Mouse (Mus musculus) thymus, postnatal 25 days (tissue): ENCODE results near the gene Prrx2.

Experiments
- DNase-seq: peaks from one replicate; pipeline ENCODE4 v3.0.0; 2022

Prrx2 gene

DNA sequence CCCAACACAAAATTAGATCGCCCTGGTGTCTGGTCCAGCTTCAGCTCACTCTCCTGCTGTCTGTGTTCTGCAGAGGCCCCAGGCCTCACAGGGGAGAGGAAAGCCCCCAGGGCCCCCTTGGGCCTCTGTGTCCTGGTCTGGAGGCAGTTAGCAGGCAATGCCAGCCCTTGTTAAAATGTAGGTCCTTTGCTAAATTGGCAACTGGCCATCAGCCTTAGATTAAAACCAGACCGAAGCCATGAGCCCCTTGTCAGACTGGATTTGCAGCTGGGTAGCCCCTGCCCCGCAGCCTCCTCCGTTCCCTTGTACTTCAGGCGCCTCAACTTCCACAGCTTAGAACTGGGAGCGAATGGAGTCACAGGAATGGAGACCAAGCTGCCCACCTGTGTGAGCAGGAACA is 37.9 kb downstream of the Prrx2 start:
- no peak for DNase-seq

DNA sequence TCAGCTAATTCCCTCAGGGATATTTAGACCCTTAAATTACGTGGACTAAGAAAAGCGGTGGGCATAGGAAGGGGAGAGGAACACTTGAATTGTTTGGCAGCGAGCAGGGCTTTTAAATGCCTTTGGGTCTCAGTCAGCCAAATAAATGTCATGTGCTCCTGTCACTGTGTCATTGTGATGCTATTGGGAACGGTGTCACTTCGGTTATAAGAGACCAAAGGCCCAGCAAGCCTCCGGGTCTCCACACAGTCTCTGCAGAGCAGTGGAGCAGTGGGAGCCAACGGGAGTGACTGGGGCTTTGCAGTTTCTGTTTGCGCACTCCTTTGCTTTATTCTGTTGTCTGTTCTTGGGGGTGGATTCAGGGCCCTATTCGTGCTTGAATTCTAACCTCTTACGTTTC is 39.7 kb downstream of the Prrx2 start:
- DNase-seq, result no peak

DNA sequence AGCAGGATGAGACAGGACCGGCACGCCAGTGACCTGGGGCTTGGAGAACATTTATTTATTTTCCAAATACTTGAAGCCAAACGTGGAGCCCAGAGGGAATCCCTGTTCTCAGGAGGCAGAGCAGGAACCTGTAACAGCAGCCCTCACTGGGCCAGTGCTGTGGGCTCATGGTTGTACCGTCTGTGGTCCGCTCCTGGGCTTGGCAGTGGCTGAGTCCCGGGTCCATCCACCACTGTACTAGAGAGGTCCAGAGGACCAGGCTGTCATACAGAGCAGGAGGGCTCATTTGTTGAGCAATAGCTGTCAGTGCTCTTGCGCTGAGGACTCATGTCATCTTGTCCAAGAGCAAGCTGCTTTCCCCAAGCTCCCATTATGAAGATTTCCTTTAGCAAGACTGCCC is 40.3 kb downstream of the Prrx2 start:
- DNase-seq, result no peak

DNA sequence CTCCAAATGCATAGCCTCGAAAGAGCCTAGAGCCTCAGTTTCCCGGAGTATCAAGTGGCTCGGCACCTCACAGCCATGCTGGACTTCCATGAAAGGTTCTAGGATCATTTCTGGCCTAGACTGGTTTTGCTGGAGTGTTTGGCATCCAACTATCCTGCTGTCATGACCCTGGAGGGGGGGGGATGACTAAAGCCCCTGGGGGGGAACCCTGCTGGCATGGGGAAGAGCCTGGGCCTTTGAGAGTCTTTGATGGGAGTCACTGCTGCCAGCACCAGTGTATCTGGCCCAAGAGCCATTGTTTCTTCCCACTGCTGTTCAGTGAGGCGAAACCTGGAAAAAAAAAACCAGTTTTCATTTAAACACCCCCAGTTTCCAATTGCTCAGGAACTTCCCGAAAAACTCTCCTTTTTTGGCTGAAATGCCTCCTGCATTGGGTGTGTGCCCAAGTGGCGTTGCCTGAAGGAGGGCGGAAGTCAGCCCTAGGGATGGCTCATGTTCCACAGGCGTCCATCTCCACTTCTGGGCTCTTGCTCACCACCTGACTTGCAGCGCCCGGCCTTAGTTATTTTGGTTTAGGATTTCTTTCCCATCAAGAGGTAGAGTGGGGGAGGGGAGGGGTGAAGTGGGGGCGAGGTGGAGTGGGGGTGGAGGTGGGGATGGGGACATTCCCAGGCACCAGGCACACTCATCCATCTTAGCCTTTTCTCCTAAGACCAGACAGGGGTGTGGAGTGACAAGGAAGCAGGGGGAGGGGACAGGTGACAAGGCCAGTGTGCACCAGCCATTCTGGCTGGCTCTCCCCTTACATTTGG is 41.1 kb downstream of the Prrx2 start:
- no peak for DNase-seq

DNA sequence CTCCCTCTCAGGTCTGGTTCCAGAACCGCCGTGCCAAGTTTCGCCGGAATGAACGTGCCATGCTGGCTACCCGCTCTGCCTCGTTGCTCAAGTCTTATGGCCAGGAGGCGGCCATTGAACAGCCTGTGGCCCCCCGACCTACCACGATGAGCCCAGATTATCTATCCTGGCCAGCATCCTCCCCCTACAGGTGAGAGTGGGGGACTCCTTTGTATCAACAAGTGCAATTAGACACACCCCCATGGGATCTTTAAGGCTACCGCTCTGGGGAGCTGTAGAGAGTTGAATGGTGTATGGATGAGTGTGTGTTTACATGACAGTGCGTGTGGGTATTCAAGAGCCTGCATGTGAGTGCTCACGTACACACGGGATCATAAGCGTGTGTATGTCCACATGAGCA is 44.7 kb downstream of the Prrx2 start:
- no peak for DNase-seq

DNA sequence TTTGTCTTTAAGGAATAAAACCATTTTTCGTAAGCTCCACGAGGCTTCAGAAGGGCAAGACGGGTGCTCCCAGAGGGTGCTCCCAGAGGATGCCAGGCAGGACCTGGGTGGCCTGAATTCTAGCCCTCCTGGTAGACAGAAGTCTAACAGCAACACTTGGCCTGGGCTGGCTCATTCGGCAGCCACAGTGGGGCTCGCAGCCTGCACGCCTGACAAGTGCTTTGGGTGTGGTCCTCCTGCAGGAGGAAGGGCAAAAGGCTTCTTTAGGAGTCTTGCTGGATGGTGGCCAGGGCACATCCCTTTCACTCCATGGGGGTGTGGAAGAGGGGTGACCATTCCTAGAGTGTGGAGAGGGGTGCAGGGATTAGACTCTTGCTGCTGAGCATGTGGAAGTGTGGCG is 46.4 kb downstream of the Prrx2 start:
- no peak for DNase-seq

DNA sequence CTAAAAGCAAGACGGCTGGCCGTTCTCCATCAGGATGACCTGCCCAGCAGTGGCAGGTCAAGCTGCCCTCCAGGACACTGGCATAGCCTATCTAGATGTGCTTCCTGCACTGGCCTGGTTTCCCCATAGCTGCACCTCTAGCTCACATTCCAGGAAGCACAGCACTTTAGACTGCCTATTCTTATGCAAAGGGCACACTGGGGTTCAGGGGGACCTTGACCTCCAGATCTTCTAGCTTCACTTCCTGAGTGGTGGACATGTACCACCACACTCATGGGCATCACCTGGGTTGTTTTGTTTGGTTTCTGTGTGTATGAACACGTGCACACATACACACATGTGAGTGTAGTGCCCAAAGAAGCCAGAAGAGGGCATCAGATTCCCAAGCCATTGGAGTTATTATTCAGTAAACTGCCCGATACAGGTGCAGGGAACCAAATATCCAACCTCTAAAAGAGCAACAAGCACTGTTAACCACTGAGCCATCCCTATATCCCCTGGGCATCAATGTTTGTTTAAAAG is 50.1 kb downstream of the Prrx2 start:
- DNase-seq, result no peak

DNA sequence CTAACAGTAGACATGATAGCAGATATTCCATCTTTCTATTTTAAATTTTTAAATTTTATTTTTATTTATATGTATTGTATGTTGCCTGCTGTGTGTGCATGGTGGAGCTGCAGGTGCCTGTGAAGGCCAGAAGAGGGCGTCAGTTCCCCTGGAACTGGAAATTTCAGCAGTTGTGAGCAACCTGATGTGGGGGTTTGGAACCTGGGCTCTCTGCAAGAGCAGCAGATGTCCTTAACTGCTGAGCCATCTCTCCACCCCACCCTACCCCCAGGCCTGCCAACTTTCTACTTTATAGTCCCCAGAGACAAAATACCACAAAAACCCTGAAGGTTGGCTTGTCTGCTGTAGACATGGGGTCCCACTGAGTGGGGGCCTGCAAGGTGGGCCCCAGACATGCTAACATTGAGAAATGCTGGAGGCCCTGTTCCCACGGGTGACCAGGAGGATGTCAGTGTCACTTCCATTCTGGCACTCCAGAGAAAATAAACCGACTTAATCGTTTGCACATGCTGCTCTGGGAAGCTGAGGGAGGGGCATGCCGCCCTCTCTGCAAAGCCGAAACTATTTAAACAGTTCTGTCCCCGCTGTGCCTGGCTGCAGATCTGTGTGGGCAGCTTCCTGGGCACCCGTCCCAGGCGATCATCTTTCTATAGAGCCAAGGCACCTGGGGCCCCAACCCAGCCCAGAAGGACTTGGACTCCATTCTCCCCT is 50.8 kb downstream of the Prrx2 start:
- DNase-seq, result no peak

DNA sequence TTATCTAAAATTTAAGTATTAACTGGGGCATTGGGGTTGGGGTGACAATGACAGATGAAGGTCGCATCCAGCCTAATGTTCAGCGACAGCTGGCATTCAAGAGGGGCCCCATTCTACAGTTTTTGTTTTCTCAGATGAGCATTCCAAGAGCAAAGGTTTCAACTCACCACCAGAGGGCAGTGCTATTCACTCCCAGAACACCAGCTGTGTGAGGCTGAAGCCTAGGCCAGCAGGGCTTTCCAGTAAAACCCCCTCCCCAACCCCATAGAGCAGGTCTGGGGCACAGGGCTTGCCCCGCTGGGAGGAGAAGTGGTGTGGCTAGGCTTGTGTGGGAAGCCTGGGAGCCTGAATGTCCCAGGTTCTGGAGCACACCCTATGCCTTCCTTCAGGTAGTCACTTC is 56.2 kb downstream of the Prrx2 start:
- DNase-seq, result peak; percentile 42

DNA sequence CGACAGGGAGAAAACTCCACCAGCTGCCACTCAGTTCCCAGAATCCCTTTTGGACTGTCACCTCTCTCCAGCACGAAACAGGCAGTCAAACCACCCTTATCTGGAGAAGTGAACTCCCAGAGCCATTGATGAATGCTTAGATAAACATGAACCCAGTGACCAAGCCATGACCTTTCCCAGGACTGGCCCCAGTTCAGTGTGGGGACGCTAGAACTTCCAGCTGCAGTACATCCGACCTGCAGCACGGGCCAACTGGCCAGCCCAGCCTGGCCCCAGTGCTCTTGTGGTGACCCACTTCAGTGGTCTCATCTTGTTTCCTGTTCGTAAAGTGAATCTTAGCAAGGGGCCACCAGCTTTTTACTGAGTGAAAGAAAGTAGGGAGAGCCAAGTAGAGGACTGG is 58.6 kb downstream of the Prrx2 start:
- no peak for DNase-seq

DNA sequence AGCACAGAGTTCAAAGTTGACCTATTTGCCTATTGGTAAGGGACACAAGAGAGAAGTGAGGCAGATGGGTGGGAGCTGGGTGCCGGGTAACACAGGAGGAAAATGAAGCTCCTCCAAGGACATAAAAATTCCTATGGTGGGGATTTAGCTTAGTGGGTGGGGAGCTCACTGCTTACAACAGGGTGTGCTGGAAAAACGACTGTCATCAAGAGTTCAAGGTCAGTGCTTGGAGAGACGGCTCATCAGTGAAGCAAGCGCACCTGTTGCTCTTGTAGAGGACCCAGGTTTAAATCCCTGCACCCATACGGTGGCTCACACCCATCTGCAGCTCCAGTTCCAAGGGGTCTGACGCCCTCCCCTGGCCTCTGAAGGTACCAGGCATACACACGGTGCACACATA is 59.2 kb downstream of the Prrx2 start:
- no peak for DNase-seq

DNA sequence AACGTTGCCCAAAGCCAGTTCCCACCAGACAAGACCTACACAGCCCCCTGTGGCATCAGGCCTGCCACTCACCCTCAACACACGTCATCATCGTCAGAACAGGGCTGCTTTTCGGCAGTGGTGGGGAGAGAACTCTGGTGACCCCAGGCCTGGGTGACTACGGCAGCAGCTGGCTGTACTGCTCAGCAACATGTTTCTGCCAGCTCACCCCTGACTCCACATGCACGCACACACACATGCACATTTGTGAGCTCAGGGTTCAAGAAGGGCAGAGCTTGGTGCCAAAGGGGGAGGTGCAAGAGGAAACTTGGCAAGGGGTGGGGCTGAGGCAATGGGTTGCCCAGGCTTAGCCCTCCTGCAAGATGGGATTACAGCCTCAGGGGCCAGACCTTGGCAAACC is 62.5 kb downstream of the Prrx2 start:
- peak; percentile 17 for DNase-seq

DNA sequence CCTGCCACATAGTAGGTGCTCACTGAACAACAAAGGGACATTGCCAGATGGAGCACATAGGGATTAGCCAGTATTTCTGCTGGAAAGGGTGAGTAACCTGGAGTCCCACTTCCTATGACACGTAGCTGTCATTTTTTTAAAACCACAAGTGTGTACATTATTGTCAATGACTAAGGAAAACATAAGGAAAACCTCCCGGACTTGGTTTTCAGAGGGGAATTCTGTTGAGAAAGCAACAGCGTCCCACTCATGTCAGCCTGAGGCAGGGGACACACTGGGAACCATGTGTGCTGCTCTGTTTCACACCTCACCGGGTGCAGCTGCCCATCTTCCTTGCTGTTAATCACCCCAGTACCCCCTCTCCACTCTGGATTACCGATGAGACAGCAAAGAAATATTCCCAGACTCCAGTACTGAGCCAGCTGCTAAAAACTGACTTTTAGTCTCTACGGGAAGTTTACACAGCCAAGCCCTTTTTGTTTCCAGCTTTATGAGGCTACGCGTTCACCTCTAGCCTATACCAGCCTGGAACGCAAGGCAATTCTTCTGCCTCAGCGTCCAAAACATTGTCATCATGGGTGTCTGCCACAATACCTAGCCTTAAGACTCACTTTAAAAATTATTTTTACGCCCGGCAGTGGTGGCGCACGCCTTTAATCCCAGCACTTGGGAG is 64.8 kb downstream of the Prrx2 start:
- DNase-seq, result no peak

DNA sequence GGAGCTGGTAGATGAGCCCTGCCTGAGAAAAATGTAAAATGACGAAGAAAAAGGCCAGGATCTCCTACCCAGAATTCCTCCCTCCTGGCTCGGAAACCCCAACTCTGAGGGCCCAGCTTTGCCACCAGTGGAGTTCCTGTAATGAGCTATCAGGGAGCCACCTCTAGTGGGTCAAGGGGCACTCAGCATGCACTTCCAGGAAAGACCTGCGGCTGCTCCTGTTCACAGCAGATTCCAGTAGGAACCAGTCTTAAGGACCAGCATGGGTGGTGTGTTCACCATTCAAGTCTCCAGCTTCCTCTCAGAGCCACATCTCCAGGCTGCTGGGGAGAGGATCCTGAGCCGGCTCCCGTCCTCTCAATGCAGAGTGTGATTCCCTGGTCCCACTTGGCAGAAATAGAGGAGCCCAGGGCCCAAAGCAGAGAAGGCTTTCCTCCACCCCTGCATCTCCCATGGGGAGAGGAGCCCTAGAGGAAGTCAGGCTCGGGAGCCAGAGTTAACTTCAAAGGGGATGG is 66.9 kb downstream of the Prrx2 start:
- DNase-seq, result no peak

DNA sequence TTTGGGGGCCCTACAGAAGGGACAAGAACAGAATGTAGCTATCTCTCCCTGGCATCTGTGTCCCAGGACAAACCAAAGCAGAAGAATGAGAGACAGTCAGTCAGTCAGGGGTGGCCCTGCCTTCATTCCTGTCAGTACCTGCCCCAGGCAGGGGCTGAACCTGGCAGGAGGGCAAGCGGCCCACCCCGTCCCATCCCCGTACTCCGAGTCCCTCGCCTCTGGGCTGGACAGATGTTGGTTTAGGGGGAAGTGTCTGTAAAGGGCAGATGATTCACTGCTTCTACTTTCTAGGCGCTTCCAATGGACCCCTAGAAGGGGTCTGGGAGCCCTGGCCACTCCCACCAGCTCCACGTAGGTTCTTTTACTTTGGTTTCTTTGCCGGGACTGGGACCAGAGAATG is 67.5 kb downstream of the Prrx2 start:
- DNase-seq, result no peak

DNA sequence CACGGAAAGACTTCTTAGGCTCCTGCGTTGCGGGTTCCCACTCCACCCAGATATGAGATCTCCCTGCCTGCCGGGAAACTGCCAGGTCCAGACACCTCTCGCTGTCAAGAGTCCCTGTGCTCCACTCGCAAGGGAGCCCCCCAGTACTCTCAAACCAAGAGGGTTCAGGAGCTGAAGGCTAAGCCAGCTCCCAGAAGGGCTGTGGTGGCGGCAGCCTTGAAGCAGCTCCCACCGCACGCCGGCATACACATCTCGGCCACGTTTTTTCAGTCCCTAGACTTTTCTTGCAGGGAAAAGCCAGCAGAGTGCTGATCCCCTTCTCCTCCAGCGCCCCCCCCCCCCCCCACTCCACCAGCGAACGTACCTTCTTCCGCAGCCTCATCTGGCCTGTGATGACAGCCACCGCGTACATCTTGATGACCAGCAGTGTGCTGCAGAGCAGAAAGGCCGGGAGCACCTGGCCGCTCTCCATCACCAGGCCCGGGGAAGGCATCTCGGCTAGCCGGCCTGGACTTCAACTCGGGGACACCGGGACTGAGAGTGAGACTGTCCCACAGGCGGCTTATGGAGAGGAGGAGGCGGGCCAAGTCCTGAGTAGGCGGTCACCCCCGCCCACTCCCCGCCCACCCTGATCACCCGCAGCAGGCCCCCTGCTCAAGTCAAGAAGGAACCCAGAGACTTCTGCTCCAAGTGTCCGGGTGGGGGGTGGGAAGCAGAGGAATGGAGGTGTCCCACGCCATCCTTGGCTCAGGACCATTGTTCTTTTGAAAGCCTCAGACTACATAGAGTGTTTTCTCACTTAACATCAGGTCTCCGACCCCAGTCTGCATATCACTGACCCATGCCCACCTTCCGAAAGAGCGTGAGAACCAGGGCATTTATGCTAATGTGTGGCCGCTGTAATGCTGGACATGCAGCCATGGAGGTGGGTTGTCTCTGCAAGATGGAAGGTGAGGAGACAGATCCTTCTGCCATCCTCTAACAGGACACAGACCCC is 68.3 kb downstream of the Prrx2 start:
- no peak for DNase-seq

DNA sequence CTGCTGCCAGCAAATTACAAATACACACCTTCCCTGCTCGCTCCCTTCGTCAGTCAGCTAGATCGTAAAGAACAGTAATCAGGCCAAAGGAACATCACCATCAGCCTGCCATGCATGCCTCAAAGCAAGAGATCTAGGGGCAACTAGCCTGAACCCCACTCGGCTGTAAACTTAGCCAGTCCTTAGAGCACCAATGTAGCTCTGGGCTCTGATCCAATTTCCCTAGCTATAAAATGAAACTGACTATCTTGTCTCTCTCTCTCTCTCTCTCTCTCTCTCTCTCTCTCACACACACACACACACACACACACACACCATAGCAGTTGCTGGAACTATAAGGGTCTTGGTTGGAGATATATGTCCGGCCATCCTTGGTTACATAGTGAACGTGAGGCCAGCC is 69.5 kb downstream of the Prrx2 start:
- no peak for DNase-seq

DNA sequence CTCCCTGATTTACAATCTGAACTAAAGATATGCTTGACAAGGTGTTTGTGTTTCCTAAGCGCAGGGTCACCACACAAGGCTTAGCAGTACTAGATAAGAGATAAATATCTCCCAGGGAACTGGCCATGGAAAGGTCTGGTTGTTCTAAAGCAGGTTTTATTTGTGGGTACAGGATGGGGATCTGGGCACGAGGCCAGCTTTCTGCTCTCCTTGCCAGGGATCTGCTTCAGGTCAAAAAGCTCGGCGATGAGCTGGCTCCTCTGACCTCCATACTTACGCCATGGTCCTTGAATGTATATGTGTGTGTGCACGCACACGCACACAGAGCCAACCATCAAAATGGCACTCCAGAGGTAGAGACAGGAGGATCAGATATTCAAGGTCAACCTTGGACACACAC is 70.2 kb downstream of the Prrx2 start:
- DNase-seq, result no peak

DNA sequence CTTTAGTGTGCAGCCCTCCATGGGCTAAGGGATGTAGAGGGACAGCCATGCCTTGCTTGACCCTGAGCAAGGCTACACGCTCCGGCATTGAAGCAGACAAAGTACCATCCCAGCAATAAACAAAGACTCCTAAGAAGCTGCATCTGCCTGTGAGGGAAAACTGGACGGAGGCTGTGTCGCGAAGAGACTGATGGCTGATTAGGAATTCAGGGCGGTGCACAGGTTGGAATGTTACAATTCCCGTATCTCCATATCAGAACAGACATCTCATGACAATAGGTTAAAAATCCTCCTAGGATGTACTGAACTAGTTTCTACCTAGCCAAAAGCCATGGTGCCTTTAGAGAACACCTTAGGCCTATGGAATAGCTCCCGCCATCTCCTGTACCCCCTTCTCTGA is 71.1 kb downstream of the Prrx2 start:
- DNase-seq, result no peak

DNA sequence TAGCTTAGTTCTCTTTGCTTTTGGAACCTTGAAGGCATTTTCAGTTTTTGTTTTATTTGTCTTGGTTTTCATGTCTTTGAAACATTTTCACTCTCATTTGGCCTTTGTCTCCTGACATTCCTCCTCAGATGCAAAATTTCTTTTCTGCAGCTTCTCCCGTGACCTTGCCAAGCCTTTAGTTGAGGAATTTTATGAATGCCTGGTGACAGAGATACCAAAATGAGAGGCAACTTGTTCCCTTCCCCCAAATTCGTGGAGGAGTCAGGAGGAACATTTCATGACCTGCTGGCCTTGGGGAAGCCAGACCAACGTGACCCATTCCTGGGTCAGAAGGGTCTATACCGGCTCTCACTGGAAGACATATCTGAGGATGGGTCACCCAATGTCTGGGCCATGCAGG is 71.9 kb downstream of the Prrx2 start:
- no peak for DNase-seq

DNA sequence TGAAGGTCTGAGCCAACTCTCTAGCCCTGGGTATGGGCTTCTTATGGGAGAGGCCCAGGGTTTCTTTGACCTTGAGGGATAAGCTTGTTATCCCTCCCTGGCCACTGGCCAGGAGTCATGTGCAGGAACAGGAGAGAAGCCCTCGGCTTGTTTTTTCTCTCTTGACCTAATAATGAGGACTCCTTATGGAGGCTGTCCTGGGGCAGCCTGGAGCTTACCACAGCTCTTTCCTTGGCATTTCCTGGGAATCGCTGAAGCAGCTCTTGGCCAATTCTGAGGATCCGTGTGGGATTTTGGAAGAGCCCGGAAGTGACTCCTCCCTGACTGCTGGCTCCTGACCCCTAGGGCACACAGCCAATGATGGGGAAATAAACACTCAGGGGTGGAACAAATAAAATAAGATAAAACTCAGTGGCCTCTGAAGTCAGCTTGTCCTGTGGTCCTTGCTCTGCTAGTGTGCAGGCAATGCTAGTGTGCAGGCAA is 77.6 kb downstream of the Prrx2 start:
- DNase-seq, result no peak

DNA sequence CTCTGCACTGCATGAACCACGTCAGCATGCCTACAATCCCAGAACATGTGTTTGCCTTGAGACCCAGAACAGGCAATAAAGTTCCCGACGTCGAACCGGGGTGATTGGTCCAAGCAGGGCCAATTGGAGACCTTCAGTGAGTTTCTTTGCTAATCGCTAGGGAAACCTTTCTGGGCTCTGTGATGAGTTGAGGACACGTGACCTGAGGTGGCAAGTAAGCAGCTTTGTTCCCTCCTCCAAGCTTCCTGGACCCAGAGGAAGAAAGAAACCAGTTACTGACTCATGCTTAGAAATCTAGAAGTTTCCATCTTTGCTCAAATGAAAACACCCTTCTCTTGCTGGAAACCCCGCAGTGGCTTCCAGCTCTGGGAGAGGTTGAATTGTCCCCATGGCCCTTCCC is 78.2 kb downstream of the Prrx2 start:
- DNase-seq, result no peak
